Mouse (Mus musculus) cortical plate, adult 2 months (tissue): Measurements from ENCODE around the gene Ykt6.

Experiments used
- CTCF ChIP-seq: fragments of 200-500 bp; IDR thresholded peaks from 2 replicates; pipeline ENCODE4 v1.5.1; 2011; ENCODE audit warnings: mild to moderate bottlenecking, control low read depth, low read length; ENCODE audit not compliant: insufficient read depth; ENCODE audit errors: extremely low read depth
- POLR2A ChIP-seq: fragments of 200-500 bp; IDR thresholded peaks from 2 replicates; pipeline ENCODE4 v1.6.1; 2011; ENCODE audit warnings: mild to moderate bottlenecking, low read length, control low read depth; ENCODE audit not compliant: insufficient read depth; ENCODE audit errors: extremely low read depth

- TF ChIP-seq CTCF (no peak), POLR2A (no peak)
Measured at GRCm38 (mm10) chr11:5999832-6000771, 44.6 kb downstream of the Ykt6 start.
